Mouse (Mus musculus): ENCODE data around the gene Psma6. TPM values are rescaled to one million over a fixed set of nuclear protein-coding genes. Genes with fewer than 3 reads are reported as not detected.

Gene Psma6
- polyA plus RNA-seq, 1 experiment from 2014 or later: 399 TPM

DNA sequence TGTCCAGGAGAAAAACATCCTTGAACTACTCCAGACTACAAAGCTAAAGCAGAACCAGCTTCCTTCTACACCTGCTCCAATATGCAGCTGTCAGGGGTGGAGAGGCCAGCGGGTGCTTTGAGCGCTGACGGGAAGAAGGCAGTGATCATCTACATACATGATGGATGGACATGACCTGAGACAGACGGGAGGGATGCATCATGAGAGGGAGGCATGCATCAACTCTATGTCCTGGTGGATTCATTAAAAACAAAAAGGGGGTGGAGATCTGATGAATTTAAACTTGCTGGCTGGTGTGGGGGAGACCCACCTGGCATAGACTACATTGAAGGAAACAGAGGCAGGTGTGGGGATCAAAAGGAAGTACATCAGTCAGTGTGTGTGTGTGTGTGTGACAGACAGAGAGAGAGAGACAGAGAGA is 60.0 kb downstream of the Psma6 start:
- Histone ChIP-seq H3K9me3 (replicated peaks) (no peaks in the 10 kb centered on the region), H3K27me3 (replicated peaks) (no peaks in the 10 kb centered on the region), H3K27ac (replicated peaks) (no peak overlapping the region), H3K9ac (replicated peaks) (no peak overlapping the region), H3K4me1 (peaks cover 26% of the 10 kb centered on the region), H3K36me3 (no peaks in the 10 kb centered on the region), H3K4me2 (no peak overlapping the region), H3K4me3 (replicated peaks) (no peak overlapping the region)
- 78% methylated on average over 4 of the region's 4 CpGs for WGBS
- no peak for ATAC-seq (ENCODE audit: low FRiP score)

DNA sequence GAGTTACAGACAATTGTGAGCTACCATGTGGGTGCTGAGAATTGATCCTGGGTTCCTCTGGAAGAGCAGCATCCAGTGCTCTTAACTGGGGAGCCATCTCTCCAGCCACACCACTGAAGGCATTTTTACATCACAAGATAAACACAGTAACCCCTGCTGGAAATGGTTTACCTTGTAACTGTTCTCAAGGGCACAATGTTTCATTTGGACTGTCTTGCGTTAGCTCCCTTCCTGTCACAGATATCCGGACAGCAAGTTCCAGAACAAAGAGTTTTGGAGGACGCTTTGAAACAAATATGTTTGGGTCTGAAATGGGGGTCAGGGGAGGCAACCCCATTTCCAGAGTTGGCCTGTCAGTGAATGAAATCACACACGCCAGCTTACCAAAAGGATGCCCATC is 61.6 kb downstream of the Psma6 start:
- no peak overlapping the region for H3K9ac ChIP-seq (replicated peaks)
- no peaks in the 10 kb centered on the region for H3K36me3 ChIP-seq
- no peaks in the 10 kb centered on the region for H3K27me3 ChIP-seq (replicated peaks)
- no peaks in the 10 kb centered on the region for H3K9me3 ChIP-seq (replicated peaks)
- WGBS: 85% methylated on average over 4 of the region's 4 CpGs
- ATAC-seq (ENCODE audit: low FRiP score): no peak
- no peak overlapping the region for H3K4me2 ChIP-seq
- H3K27ac ChIP-seq (replicated peaks): peak overlapping the region; percentile 77; the same call in 1 of the 2 replicates
- H3K4me1 ChIP-seq: peaks cover 30% of the 10 kb centered on the region
- H3K4me3 ChIP-seq (replicated peaks): no peak overlapping the region

DNA sequence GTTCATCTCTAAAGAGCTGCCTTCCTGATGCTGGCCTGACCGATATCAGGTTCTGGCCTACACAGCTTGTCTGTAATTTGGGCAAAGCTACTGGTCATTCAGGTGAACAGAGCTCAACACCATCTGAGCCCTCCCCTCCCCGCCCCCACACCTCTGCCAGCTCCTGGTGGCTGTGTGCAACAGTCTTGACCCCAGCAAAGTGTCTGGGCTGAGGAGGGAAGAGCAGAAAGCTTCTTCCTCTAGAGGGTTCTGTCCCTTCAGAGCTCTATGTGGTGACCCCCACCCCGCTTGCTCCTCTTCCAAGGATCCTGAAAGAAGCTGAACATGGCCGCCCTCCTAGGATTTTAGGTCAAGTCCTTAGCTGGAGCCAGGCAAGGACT is 62.3 kb downstream of the Psma6 start:
- H3K27me3 ChIP-seq (replicated peaks): no peaks in the 10 kb centered on the region
- no peaks in the 10 kb centered on the region for H3K9me3 ChIP-seq (replicated peaks)
- H3K9ac ChIP-seq (replicated peaks): no peak overlapping the region
- 72% methylated on average over 4 of the region's 4 CpGs for WGBS
- peak overlapping the region; percentile 77 for H3K27ac ChIP-seq (replicated peaks)
- H3K4me1 ChIP-seq: peaks cover 30% of the 10 kb centered on the region
- H3K4me2 ChIP-seq: no peak overlapping the region
- H3K4me3 ChIP-seq (replicated peaks): no peak overlapping the region
- peak; percentile 43; the same call in 1 of the 2 replicates for ATAC-seq (ENCODE audit: low FRiP score)
- no peaks in the 10 kb centered on the region for H3K36me3 ChIP-seq

DNA sequence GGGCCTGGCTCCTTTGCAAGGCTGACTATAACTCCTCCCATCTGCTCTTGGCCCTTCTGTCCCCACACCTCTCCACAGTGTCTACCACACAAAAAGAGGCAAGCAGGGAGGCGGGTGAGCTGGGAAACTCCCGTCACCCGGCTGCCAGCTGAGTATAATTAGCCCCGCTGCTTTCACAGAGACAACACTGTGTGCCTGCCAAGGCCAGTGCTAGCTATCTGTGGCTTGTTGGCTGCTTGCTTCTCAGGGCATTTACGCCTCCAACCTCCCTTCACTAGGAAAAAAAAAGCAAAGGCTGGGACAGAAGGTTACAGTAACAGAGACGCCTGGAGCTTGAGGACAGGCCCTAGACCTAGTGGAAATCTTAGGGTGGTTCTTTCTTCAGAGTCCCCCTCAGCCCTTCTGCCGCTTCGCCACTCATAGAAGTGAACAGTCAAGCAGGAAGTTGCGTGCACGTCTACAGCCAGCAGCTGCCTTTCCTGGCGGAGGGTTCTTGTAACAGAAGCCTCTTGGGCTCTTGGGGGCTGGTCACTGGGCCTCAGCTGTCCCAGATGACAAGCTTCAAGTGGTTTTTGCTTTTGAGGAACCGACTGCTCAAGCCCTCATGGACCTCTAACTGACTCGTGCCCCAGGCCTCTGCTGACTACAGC is 62.8 kb downstream of the Psma6 start:
- no peak overlapping the region for H3K9ac ChIP-seq (replicated peaks)
- no peaks in the 10 kb centered on the region for H3K36me3 ChIP-seq
- H3K4me3 ChIP-seq (replicated peaks): no peak overlapping the region
- ATAC-seq (ENCODE audit: low FRiP score): peak; percentile 84
- peak overlapping the region; percentile 77 for H3K27ac ChIP-seq (replicated peaks)
- no peak overlapping the region for H3K4me2 ChIP-seq
- H3K4me1 ChIP-seq: peaks cover 30% of the 10 kb centered on the region
- H3K27me3 ChIP-seq (replicated peaks): no peaks in the 10 kb centered on the region
- WGBS: 29% methylated on average over 13 of the region's 13 CpGs
- no peaks in the 10 kb centered on the region for H3K9me3 ChIP-seq (replicated peaks)

DNA sequence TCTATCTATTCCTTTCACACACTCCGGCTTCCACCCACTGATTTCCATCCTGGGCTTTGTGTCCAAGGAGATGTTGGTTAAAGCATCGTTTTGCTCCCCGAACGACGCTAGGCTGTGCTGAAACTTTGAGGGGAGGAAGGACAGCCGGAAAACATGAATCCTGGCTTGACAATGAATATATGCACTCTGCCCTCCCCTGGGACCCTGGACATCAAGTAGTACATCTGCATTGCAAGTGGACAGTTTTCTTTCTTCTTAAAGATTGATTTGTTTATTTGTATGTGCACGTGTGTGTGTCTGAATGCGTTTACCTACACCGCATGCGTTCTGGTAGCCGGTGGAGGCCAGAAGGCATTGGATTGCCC is 63.4 kb downstream of the Psma6 start:
- 69% methylated on average over 11 of the region's 11 CpGs for WGBS
- Histone ChIP-seq H3K9ac (replicated peaks) (no peak overlapping the region), H3K27me3 (replicated peaks) (no peaks in the 10 kb centered on the region), H3K27ac (replicated peaks) (peak overlapping the region; percentile 77), H3K4me3 (replicated peaks) (no peak overlapping the region), H3K4me2 (no peak overlapping the region), H3K9me3 (replicated peaks) (no peaks in the 10 kb centered on the region), H3K4me1 (peaks cover 30% of the 10 kb centered on the region), H3K36me3 (no peaks in the 10 kb centered on the region)
- ATAC-seq (ENCODE audit: low FRiP score): no peak

DNA sequence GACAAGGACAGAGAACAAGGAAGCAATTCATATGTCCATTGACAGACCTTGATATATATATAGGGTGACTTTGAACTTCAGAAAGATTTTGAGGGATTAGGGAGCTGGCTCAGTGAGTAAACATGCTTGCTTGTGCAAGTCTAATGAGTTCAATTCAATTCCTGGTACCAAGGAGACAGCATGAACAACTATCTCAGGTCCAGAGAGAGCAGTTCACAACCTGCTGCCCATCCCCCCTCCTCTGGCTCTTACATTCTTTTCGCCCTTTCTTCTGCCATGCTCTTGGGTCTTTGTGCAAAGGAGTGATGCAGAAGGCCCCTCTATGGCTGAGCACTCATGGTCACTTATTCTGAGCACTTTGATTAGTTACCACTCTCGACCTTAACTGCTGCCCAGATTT is 64.4 kb downstream of the Psma6 start:
- no peak for ATAC-seq (ENCODE audit: low FRiP score)

DNA sequence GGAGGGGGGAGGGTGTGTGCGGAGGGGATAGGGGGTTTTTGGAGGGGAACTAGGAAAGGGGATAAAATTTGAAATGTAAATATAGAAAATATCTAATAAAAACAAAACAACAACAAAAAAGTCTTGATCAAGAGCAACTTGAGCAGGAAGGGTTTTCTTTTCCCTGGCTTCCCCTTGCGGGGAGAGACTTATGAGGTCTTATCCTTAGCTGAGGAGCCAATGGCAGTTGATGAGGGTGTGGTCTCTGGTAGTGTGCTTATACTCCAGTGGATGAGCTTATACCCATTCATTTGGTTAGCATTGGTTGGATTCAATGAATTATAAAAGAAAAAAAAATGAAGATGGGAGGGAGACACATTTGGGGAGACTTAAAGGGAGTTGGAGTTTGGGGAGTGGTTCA is 65.0 kb downstream of the Psma6 start:
- Histone ChIP-seq H3K27ac (replicated peaks) (no peak overlapping the region), H3K4me1 (peaks cover 21% of the 10 kb centered on the region), H3K36me3 (no peaks in the 10 kb centered on the region), H3K9ac (replicated peaks) (no peak overlapping the region), H3K27me3 (replicated peaks) (no peaks in the 10 kb centered on the region), H3K9me3 (replicated peaks) (no peaks in the 10 kb centered on the region), H3K4me2 (no peak overlapping the region), H3K4me3 (replicated peaks) (no peak overlapping the region)
- WGBS: 97% methylated on average over 2 of the region's 2 CpGs
- ATAC-seq (ENCODE audit: low FRiP score): no peak

More for the DNA sequence above, 64.4 kb downstream of the Psma6 start:
- H3K27me3 ChIP-seq (replicated peaks): no peaks in the 10 kb centered on the region
- no peaks in the 10 kb centered on the region for H3K9me3 ChIP-seq (replicated peaks)
- no peak overlapping the region for H3K4me2 ChIP-seq
- no peak overlapping the region for H3K4me3 ChIP-seq (replicated peaks)
- no peaks in the 10 kb centered on the region for H3K36me3 ChIP-seq
- H3K27ac ChIP-seq (replicated peaks): no peak overlapping the region
- H3K9ac ChIP-seq (replicated peaks): no peak overlapping the region
- WGBS: 62% methylated on average over 2 of the region's 2 CpGs
- peaks cover 21% of the 10 kb centered on the region for H3K4me1 ChIP-seq

DNA sequence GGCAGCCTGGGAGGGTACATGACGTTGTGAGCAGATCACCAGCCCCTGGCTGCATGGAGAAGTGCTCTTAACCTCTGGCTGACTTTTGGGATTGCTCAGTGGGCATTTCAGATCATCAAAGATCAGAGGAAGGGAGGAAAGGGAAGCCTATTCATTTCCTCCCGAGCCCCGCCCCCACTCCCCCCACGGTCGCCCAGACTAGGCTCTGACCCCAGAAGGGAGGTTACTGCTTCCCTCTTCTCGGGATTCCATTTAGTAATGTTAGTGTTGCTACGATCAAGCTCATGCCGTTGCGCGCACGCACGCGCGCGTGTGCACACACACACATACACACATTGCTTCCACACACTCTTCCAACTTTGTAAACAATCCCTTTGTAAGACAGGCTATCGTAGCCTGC is 66.4 kb downstream of the Psma6 start:
- Histone ChIP-seq H3K9me3 (replicated peaks) (no peaks in the 10 kb centered on the region), H3K27me3 (replicated peaks) (no peaks in the 10 kb centered on the region), H3K9ac (replicated peaks) (no peak overlapping the region), H3K27ac (replicated peaks) (no peak overlapping the region), H3K4me1 (peaks cover 21% of the 10 kb centered on the region), H3K4me2 (no peak overlapping the region), H3K4me3 (replicated peaks) (no peak overlapping the region), H3K36me3 (no peaks in the 10 kb centered on the region)
- 54% methylated on average over 16 of the region's 16 CpGs for WGBS
- no peak for ATAC-seq (ENCODE audit: low FRiP score)

DNA sequence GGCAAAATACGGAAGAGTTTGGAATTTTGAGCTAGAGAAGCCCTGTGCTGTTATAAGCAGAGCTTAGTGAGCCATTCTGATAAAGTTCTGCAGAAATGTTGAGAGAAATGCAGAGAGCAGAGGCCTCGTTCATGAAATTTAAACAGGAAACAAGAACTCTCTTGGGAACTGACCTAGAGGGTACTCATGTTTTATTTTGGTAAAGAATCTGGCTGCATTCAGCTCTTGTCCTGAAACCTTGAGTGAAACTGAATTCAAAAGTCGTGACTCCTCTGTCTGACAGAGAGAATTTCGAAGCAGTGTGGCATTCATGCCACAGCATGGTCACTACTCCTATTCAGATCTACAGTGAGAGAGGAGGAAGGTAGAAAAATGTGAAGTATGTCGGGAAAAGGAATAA is 68.8 kb downstream of the Psma6 start:
- Histone ChIP-seq H3K9me3 (replicated peaks) (no peaks in the 10 kb centered on the region), H3K4me1 (0 out of 2 replicates have a peak, but pooled peaks cover 3% of the 10 kb centered on the region), H3K27me3 (replicated peaks) (no peaks in the 10 kb centered on the region), H3K36me3 (no peaks in the 10 kb centered on the region), H3K4me2 (no peak overlapping the region), H3K9ac (replicated peaks) (no peak overlapping the region), H3K27ac (replicated peaks) (no peak overlapping the region), H3K4me3 (replicated peaks) (no peak overlapping the region)
- ATAC-seq (ENCODE audit: low FRiP score): no peak
- WGBS: 70% methylated on average over 5 of the region's 5 CpGs

DNA sequence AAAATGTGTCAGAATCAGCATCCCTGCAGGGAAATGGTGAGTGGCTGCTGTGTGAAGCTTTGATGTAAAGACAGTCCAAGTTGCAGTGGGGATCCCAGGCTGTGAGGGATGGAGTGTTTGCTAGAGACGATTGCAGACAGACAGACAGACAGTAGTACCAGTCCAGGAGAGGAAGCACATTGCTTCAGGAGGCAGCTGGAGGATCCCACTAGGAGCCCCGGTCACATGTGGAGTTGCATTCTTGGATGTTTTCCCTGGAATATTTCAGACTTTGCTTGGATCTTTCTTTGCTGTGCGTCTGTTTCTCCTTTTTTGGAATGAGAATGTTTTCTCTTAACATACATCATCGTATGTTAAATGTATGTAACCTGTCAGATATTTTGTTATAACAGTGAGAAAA is 69.9 kb downstream of the Psma6 start:
- WGBS: 79% methylated on average over 4 of the region's 4 CpGs
- Histone ChIP-seq H3K4me3 (replicated peaks) (no peak overlapping the region), H3K27ac (replicated peaks) (no peak overlapping the region), H3K27me3 (replicated peaks) (no peaks in the 10 kb centered on the region), H3K9me3 (replicated peaks) (no peaks in the 10 kb centered on the region), H3K4me1 (0 out of 2 replicates have a peak, but pooled peaks cover 3% of the 10 kb centered on the region), H3K4me2 (no peak overlapping the region), H3K36me3 (no peaks in the 10 kb centered on the region), H3K9ac (replicated peaks) (no peak overlapping the region)
- ATAC-seq (ENCODE audit: low FRiP score): no peak

DNA sequence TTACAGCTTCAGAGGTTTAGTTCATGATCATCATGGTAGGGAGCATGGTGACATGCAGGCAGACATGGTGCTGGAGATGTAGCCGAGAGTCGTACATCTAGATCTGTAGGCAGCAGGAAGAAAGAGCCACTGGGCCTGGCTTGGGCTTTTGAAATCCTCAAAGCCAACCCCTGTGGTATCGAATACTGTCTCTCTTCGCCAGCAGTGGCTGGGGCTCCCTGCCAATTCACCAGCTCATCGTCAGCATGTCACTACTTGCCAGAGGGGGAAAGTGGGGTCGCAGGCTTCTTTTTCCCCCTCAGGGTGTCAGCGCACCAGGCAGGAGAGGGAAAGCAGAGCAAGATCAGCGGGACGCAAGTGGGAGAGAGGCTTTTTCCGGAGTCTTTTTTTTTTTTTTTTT is 71.2 kb downstream of the Psma6 start:
- H3K4me1 ChIP-seq: 0 out of 2 replicates have a peak, but pooled peaks cover 1% of the 10 kb centered on the region
- no peak overlapping the region for H3K9ac ChIP-seq (replicated peaks)
- no peak for ATAC-seq (ENCODE audit: low FRiP score)
- no peak overlapping the region for H3K4me2 ChIP-seq
- H3K9me3 ChIP-seq (replicated peaks): no peaks in the 10 kb centered on the region
- no peak overlapping the region for H3K27ac ChIP-seq (replicated peaks)
- H3K36me3 ChIP-seq: no peaks in the 10 kb centered on the region
- WGBS: 71% methylated on average over 9 of the region's 10 CpGs
- H3K4me3 ChIP-seq (replicated peaks): no peak overlapping the region
- no peaks in the 10 kb centered on the region for H3K27me3 ChIP-seq (replicated peaks)

DNA sequence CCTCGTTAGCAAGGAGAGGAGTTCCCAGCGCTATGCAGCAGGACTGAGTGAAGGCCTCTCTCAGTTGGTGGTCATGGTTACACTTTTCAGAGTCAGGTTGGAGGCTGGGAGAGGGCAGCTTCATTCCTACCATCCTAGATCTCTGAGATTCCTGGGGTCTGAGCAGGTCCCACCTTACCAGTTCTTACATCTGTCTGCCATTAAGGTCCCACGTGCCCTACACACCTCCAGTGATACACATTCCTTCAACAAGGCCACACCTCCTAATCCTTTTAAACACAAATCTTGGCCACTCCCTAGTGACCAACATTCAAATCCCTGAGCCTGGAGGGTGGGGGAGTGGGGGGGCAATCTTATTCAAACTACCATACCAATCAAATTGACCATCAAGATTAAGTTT is 72.1 kb downstream of the Psma6 start:
- no peak for ATAC-seq (ENCODE audit: low FRiP score)
- peaks cover 2% of the 10 kb centered on the region; the same call in 1 of the 2 replicates for H3K4me1 ChIP-seq
- no peaks in the 10 kb centered on the region for H3K36me3 ChIP-seq
- H3K4me2 ChIP-seq: no peak overlapping the region
- 75% methylated on average over 3 of the region's 3 CpGs for whole genome bisulfite sequencing
- no peaks in the 10 kb centered on the region for H3K27me3 ChIP-seq (replicated peaks)
- H3K4me3 ChIP-seq (replicated peaks): no peak overlapping the region
- no peak overlapping the region for H3K9ac ChIP-seq (replicated peaks)
- H3K9me3 ChIP-seq (replicated peaks): no peaks in the 10 kb centered on the region
- H3K27ac ChIP-seq (replicated peaks): no peak overlapping the region
